ENCODE assay signal across 17 mouse cellular contexts in genomic region chr8:48268638-48269037, GRCm38 (mm10).
"Had no signal": no experiment of that assay in that cellular context is flagged by ENCODE, and none has a peak within 500 bp of the region (broad histone marks: within the 10 kb centered on the region; RNA-seq: fewer than 3 reads in every experiment).

No protein-coding gene starts in this region.

- H3K4me3 ChIP-seq: midbrain, embryonic 10.5 days; midbrain, embryonic 12.5 days; myocyte; neural tube, embryonic 12.5 days had no signal

- H3K27me3 ChIP-seq: neural tube, embryonic 12.5 days had no signal

- H3K27ac ChIP-seq: midbrain, embryonic 10.5 days; midbrain, embryonic 12.5 days; neural tube, embryonic 12.5 days had no signal

- H3K9ac ChIP-seq: lung, embryonic 14.5 days; midbrain, embryonic 12.5 days; neural tube, embryonic 12.5 days had no signal

- ATAC-seq: midbrain, embryonic 16.5 days had no signal

- DNase-seq: lung, adult 18-20 months; lung, embryonic 14.5 days; lung, postnatal 10 days; lung, postnatal 4 days; midbrain, embryonic 14.5 days; right cerebral cortex, adult 18-20 months; right cerebral cortex, postnatal 25 days; right cerebral cortex, postnatal 4 days; spleen, adult 18-20 months; thymus, adult 18-20 months; thymus, postnatal 14 days; thymus, postnatal 36 days had no signal

- H3K9me3 ChIP-seq: midbrain, embryonic 10.5 days; midbrain, embryonic 12.5 days; neural tube, embryonic 12.5 days had no signal

- H3K4me1 ChIP-seq: midbrain, embryonic 10.5 days; midbrain, embryonic 12.5 days; neural tube, embryonic 12.5 days had no signal

- H3K4me2 ChIP-seq: lung, embryonic 14.5 days; midbrain, embryonic 12.5 days; neural tube, embryonic 12.5 days had no signal
